In genomic region chr13:104285737-104286311, GRCm38 (mm10) we compare ENCODE assay signal across 8 mouse cellular contexts. TPM values are rescaled to one million over a fixed set of nuclear protein-coding genes. Genes with fewer than 3 reads are reported as not detected.
DNase-seq lines count a peak whose midpoint lies in the region; ATAC-seq and TF ChIP-seq lines count a peak whose summit lies in the region.

No protein-coding gene starts in this region.

- peak overlapping the region; percentile 71 for H3K9ac ChIP-seq in liver, embryonic 14.5 days (replicated peaks)
- H3K9ac ChIP-seq in neural tube, embryonic 11.5 days (ENCODE audit: low read length) = peak overlapping the region; percentile 15; the same call in 1 of the 2 replicates

- peak overlapping the region; percentile 56 for H3K27ac ChIP-seq in liver, embryonic 14.5 days
- H3K27ac ChIP-seq in neural tube, embryonic 11.5 days (ENCODE audit: low read depth, low read length) = no peak overlapping the region

- H3K27me3 ChIP-seq in liver, embryonic 14.5 days (ENCODE audit: control insufficient read depth, insufficient read depth, low read length) = no peaks in the 10 kb centered on the region
- H3K27me3 ChIP-seq in neural tube, embryonic 11.5 days (ENCODE audit: control insufficient read depth, insufficient read depth, low read length) = no peaks in the 10 kb centered on the region

- peaks cover 0 to 2% of the 10 kb centered on the region in 2 experiments; a peak in 1 of 4 replicates for H3K4me1 ChIP-seq in liver, embryonic 14.5 days (replicated peaks; ENCODE audit: control insufficient read depth in 2 of 2, insufficient read depth in 2 of 2, low read length in 1 of 2)
- H3K4me1 ChIP-seq in neural tube, embryonic 11.5 days (ENCODE audit: control insufficient read depth, insufficient read depth, low read length) = no peaks in the 10 kb centered on the region; the same call in 1 of the 2 replicates

- peak; percentile 44 for DNase-seq in urinary bladder, postnatal 14 days (ENCODE audit: low spot score)
- no peak for DNase-seq in urinary bladder, postnatal 10 days (ENCODE audit: low spot score)
- peak; percentile 13 for DNase-seq in embryo, embryonic 10 days (ENCODE audit: low spot score)
- DNase-seq in heart, adult 9 months (ENCODE audit: low spot score in 2 of 2) = peak; percentile 59 to 64
- DNase-seq in kidney, adult 8-10 months = peak; percentile 43 to 47
- peak in 1 of 3 experiments; percentile 17 for DNase-seq in liver, embryonic 14.5 days (ENCODE audit: low read depth in 3 of 3, low spot score in 3 of 3)
- DNase-seq in neural tube, embryonic 11.5 days (ENCODE audit: low spot score) = peak; percentile 30
- no peak for DNase-seq in ovary, postnatal 36 days (ENCODE audit: low spot score)

- no peak for ATAC-seq in liver, embryonic 14.5 days (ENCODE audit: insufficient read depth)
- no peak for ATAC-seq in neural tube, embryonic 11.5 days (ENCODE audit: insufficient read depth, low FRiP score, low TSS enrichment)

- H3K9me3 ChIP-seq in liver, embryonic 14.5 days (ENCODE audit: control insufficient read depth, low read length) = no peaks in the 10 kb centered on the region
- no peaks in the 10 kb centered on the region for H3K9me3 ChIP-seq in neural tube, embryonic 11.5 days (ENCODE audit: control insufficient read depth, low read length)

- WGBS in liver, embryonic 14.5 days (ENCODE audit: insufficient replicate concordance) = 0% methylated on average over 10 of the region's 10 CpGs
- WGBS in neural tube, embryonic 11.5 days = 2% methylated on average over 10 of the region's 10 CpGs

- no peaks in the 10 kb centered on the region for H3K36me3 ChIP-seq in liver, embryonic 14.5 days (replicated peaks; ENCODE audit: control insufficient read depth, insufficient read depth, low read depth)
- no peaks in the 10 kb centered on the region for H3K36me3 ChIP-seq in neural tube, embryonic 11.5 days (ENCODE audit: control insufficient read depth, insufficient read depth, low read length)

- H3K4me2 ChIP-seq in liver, embryonic 14.5 days (ENCODE audit: low read depth) = peak overlapping the region; percentile 89
- peak overlapping the region; percentile 42 for H3K4me2 ChIP-seq in neural tube, embryonic 11.5 days (ENCODE audit: low read depth)

- peak overlapping the region; percentile 64 to 85 for H3K4me3 ChIP-seq in liver, embryonic 14.5 days (ENCODE audit: insufficient read depth in 1 of 2, low read depth in 2 of 2, low read length in 2 of 2)
- H3K4me3 ChIP-seq in neural tube, embryonic 11.5 days (ENCODE audit: low read depth, low read length) = peak overlapping the region; percentile 43

- TF ChIP-seq EP300 in liver, embryonic 14.5 days (IDR thresholded peaks at IDR 0.05; ENCODE audit: low read depth) = no peak

- no peak for TF ChIP-seq CTCF in liver, embryonic 14.5 days (IDR thresholded peaks at IDR 0.05; ENCODE audit: low read depth)

RNA-seq across cellular contexts. Expression of gene Adamts6, which starts 1.8 kb away (rescaled TPM):
- polyA plus RNA-seq in liver, embryonic 14.5 days (2012; rRNA removed) = 0.29 and 0.35 TPM in 2 replicates
- 0.08 and 0.11 TPM in 2 replicates for polyA plus RNA-seq in liver, embryonic 14.5 days (2014; fragmentation: Nextera tagmentation; extraction: Ambion mirVana)
- 2.6 and 3.1 TPM in 2 replicates for polyA plus RNA-seq in neural tube, embryonic 11.5 days (2014; fragmentation: Nextera tagmentation; extraction: Ambion mirVana)

RNA-seq across cellular contexts. Expression of gene Ppwd1, which starts 57.2 kb away (rescaled TPM):
- 4.8 and 7.6 TPM in 2 replicates for polyA plus RNA-seq in liver, embryonic 14.5 days (2012; rRNA removed)
- 8.5 and 8.9 TPM in 2 replicates for polyA plus RNA-seq in liver, embryonic 14.5 days (2014; fragmentation: Nextera tagmentation; extraction: Ambion mirVana)
- polyA plus RNA-seq in neural tube, embryonic 11.5 days (2014; fragmentation: Nextera tagmentation; extraction: Ambion mirVana) = 15.5 and 16.4 TPM in 2 replicates

RNA-seq across cellular contexts. Expression of gene Cenpk, which starts 57.4 kb away (rescaled TPM):
- 23.0 and 33.2 TPM in 2 replicates for polyA plus RNA-seq in liver, embryonic 14.5 days (2012; rRNA removed)
- 89.3 and 95.0 TPM in 2 replicates for polyA plus RNA-seq in liver, embryonic 14.5 days (2014; fragmentation: Nextera tagmentation; extraction: Ambion mirVana)
- 54.7 and 61.5 TPM in 2 replicates for polyA plus RNA-seq in neural tube, embryonic 11.5 days (2014; fragmentation: Nextera tagmentation; extraction: Ambion mirVana)

Comparison
In these comparisons a context has a peak if more than half of its experiments do, and no peak if none do; other contexts are left out.
1. DNase-seq: peak in urinary bladder, postnatal 14 days (single experiment), embryo, embryonic 10 days (single experiment), heart, adult 9 months (2 of 2), kidney, adult 8-10 months (2 of 2) and neural tube, embryonic 11.5 days (single experiment); none in urinary bladder, postnatal 10 days (single experiment) and ovary, postnatal 36 days (single experiment).